Mouse (Mus musculus) CH12.LX (cell line): ENCODE measurements around the gene Oosp1. TPM values are rescaled to one million over a fixed set of nuclear protein-coding genes. Genes with fewer than 3 reads are reported as not detected.

Source experiments
- DNase-seq: peaks from one replicate; pipeline ENCODE4 v3.0.0-alpha.2; 2013; ENCODE audit errors: extremely low read depth
- H3K27ac ChIP-seq: 2 replicates; pipeline ENCODE4 v1.5.1; 2012; ENCODE audit warnings: low read depth, mild to moderate bottlenecking, control low read depth, moderate library complexity; ENCODE audit not compliant: insufficient read depth
- H3K27me3 ChIP-seq: replicated peaks from 2 replicates; pipeline ENCODE3; 2012; ENCODE audit warnings: inconsistent platforms
- H3K36me3 ChIP-seq, 2 experiments: replicated peaks in 1 of 2; 2 replicates each; pipeline versions ENCODE3 to v1.6.1; 2012; ENCODE audit warnings: inconsistent platforms in 1 of 2, low read length in 1 of 2, mild to moderate bottlenecking in 1 of 2, mixed read lengths in 1 of 2, moderate library complexity in 1 of 2; ENCODE audit not compliant: control insufficient read depth in 1 of 2, insufficient read depth in 1 of 2
- H3K4me1 ChIP-seq, 2 experiments: 2 replicates each; pipeline ENCODE4 v1.6.1; 2012; ENCODE audit warnings: inconsistent platforms in 1 of 2, moderate library complexity in 1 of 2; ENCODE audit not compliant: insufficient read depth in 2 of 2, control insufficient read depth in 1 of 2
- H3K4me2 ChIP-seq: 2 replicates; pipeline ENCODE4 v1.6.1; 2012; ENCODE audit warnings: low read depth, mild to moderate bottlenecking, control low read depth; ENCODE audit not compliant: poor library complexity, insufficient read depth, severe bottlenecking
- H3K4me3 ChIP-seq, 3 experiments: fragments of 150-350 bp in 1 of 3; sonication (generic) in 1 of 3; replicated peaks in 1 of 3; 2 replicates each; pipeline versions ENCODE3 to v1.5.1; 2011 to 2012; ENCODE audit warnings: low read depth in 2 of 3, low read length in 2 of 3, mild to moderate bottlenecking in 2 of 3, moderate library complexity in 2 of 3, control low read depth in 1 of 3, improper control_type of control experiment in 1 of 3, inconsistent platforms in 1 of 3, mixed read lengths in 1 of 3; ENCODE audit not compliant: poor library complexity in 1 of 3
- H3K79me2 ChIP-seq: replicated peaks from 2 replicates; pipeline ENCODE4 v1.6.1; 2012; ENCODE audit warnings: mild to moderate bottlenecking, moderate library complexity; ENCODE audit not compliant: control insufficient read depth, poor library complexity, insufficient read depth, severe bottlenecking; ENCODE audit errors: extremely low read depth
- H3K9ac ChIP-seq: 2 replicates; pipeline ENCODE4 v1.6.1; 2012; ENCODE audit warnings: low read depth, mild to moderate bottlenecking, control low read depth, moderate library complexity; ENCODE audit not compliant: insufficient read depth
- H3K9me3 ChIP-seq: replicated peaks from 2 replicates; pipeline ENCODE3; 2012; ENCODE audit warnings: low read length, inconsistent platforms, mixed read lengths
- E2F4 ChIP-seq: IDR thresholded peaks from 2 replicates; pipeline ENCODE4 v1.6.1; 2011; ENCODE audit warnings: low read depth, low read length, improper control_type of control experiment; ENCODE audit not compliant: insufficient replicate concordance
- ELF1 ChIP-seq: IDR thresholded peaks from 2 replicates; pipeline ENCODE4 v1.6.1; 2014; ENCODE audit warnings: low read depth, mild to moderate bottlenecking, inconsistent platforms, low read length, improper control_type of control experiment
- GABPA ChIP-seq: IDR thresholded peaks from 2 replicates; pipeline ENCODE4 v1.6.1; 2012; ENCODE audit warnings: low read depth, low read length, improper control_type of control experiment, inconsistent platforms; ENCODE audit not compliant: insufficient replicate concordance
- HCFC1 ChIP-seq: IDR thresholded peaks from 2 replicates; pipeline ENCODE4 v1.6.1; 2012; ENCODE audit warnings: low read depth, mild to moderate bottlenecking, inconsistent platforms, low read length, improper control_type of control experiment
- IRF4 ChIP-seq: IDR thresholded peaks from 2 replicates; pipeline ENCODE4 v1.6.1; 2014; ENCODE audit warnings: low read depth, mild to moderate bottlenecking, inconsistent platforms, low read length, improper control_type of control experiment
- JUN ChIP-seq: IDR thresholded peaks from 2 replicates; pipeline ENCODE4 v1.6.1; 2011; ENCODE audit warnings: low read depth, mild to moderate bottlenecking, low read length, improper control_type of control experiment, moderate library complexity; ENCODE audit not compliant: insufficient read depth
- MAX ChIP-seq: IDR thresholded peaks from 2 replicates; pipeline ENCODE4 v1.6.1; 2011; ENCODE audit warnings: low read length, improper control_type of control experiment
- MAZ ChIP-seq: IDR thresholded peaks from 2 replicates; pipeline ENCODE4 v1.6.1; 2012; ENCODE audit warnings: low read depth, mild to moderate bottlenecking, inconsistent platforms, low read length, improper control_type of control experiment, moderate library complexity
- MYC ChIP-seq: IDR thresholded peaks from 2 replicates; pipeline ENCODE4 v1.6.1; 2011; ENCODE audit warnings: low read depth, mild to moderate bottlenecking, improper control_type of control experiment, low read length
- NRF1 ChIP-seq: IDR thresholded peaks from 2 replicates; pipeline ENCODE4 v1.6.1; 2014; ENCODE audit warnings: low read depth, mild to moderate bottlenecking, inconsistent platforms, low read length, improper control_type of control experiment, moderate library complexity
- PAX5 ChIP-seq: IDR thresholded peaks from 2 replicates; pipeline ENCODE4 v1.6.1; 2012; ENCODE audit warnings: low read length, inconsistent platforms, mixed read lengths
- RCOR1 ChIP-seq: conservative IDR thresholded peaks from 2 replicates; pipeline ENCODE4 v1.6.1; 2012; ENCODE audit warnings: low read depth, mild to moderate bottlenecking, inconsistent platforms, low read length, improper control_type of control experiment
- SMC3 ChIP-seq: IDR thresholded peaks from 2 replicates; pipeline ENCODE4 v1.6.1; 2011; ENCODE audit warnings: low read depth, low read length, improper control_type of control experiment
- TCF12 ChIP-seq: IDR thresholded peaks from 2 replicates; pipeline ENCODE4 v1.6.1; 2014; ENCODE audit warnings: low read depth, mild to moderate bottlenecking, inconsistent platforms, low read length, improper control_type of control experiment
- UBTF ChIP-seq: IDR thresholded peaks from 2 replicates; pipeline ENCODE4 v1.6.1; 2012; ENCODE audit warnings: low read depth, mild to moderate bottlenecking, inconsistent platforms, low read length, improper control_type of control experiment, moderate library complexity
- USF2 ChIP-seq: conservative IDR thresholded peaks from 2 replicates; pipeline ENCODE4 v1.6.1; 2011; ENCODE audit warnings: low read depth, low read length, improper control_type of control experiment
- ZKSCAN1 ChIP-seq: IDR thresholded peaks from 2 replicates; pipeline ENCODE4 v1.6.1; 2012; ENCODE audit warnings: low read depth, inconsistent platforms, low read length, improper control_type of control experiment, borderline replicate concordance
- ZMIZ1 ChIP-seq: IDR thresholded peaks from 2 replicates; pipeline ENCODE4 v1.6.1; 2012; ENCODE audit warnings: low read depth, mild to moderate bottlenecking, inconsistent platforms, low read length, improper control_type of control experiment
- dilution Hi-C: fragments of 300-500 bp; cut with MboI; formaldehyde crosslinking; loops from 2 replicates; pipeline ENCODE4 v1.14.3; 2020; ENCODE audit warnings: low sequenced_read_pairs; ENCODE audit not compliant: extremely low pct_unique_long_range_greater_than_20kb, extremely low pct_ligation_motif_present
- in situ Hi-C: fragments of 300-500 bp; cut with MboI; formaldehyde crosslinking; loops from 3 replicates; pipeline ENCODE4 v1.14.3; 2019; ENCODE audit warnings: low sequenced_read_pairs, low pct_ligation_motif_present, low pct_unique_long_range_greater_than_20kb, mixed read lengths
- polyA plus RNA-seq: library from polyadenylated mRNA; unstranded; fragments of >175 nt; gene quantifications from 2 replicates; pipeline ENCODE4 v1.2.1, GENCODE M21; 2012; ENCODE audit warnings: low read depth; ENCODE audit not compliant: insufficient read length
- total RNA-seq, 2 experiments: library from RNA; depleted of rRNA; stranded (reverse); fragments of 300-350 nt in 1 of 2; fragments of >200 nt in 1 of 2; gene quantifications; 2 replicates each; pipeline ENCODE4 v1.2.3; 2012 to 2014

Oosp1 gene
- total and polyA plus RNA-seq, 3 experiments: 49.5 to 125 (median 58.6) TPM

DNA sequence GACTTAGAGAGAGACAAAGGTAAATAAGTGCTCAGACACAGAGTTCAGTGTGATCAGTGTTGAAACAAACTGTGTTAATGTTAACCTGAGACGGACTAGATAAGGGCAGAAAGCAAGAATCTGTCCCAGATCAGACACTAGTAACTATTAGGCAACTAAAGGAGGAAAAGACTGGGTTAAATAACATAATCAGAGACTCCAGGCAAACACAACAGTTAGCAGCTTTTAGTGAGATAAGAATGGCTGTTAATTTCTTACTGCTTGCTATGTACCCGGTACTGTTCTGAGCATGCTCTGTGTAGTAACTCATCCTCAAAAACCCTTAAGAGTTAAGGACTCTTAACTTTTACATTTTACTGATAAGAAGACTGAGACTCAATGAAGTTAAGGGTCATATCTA, 35.0 kb upstream of the Oosp1 start:
- Histone ChIP-seq H3K4me3 (no peak overlapping the region), H3K9me3 (no peaks in the 10 kb centered on the region), H3K4me2 (no peak overlapping the region), H3K79me2 (no peaks in the 10 kb centered on the region), H3K27me3 (no peaks in the 10 kb centered on the region), H3K9ac (no peak overlapping the region), H3K36me3 (no peaks in the 10 kb centered on the region), H3K4me1 (no peaks in the 10 kb centered on the region), H3K27ac (no peak overlapping the region)
- dilution Hi-C loops: no loop called here
- DNase-seq: no peak
- in situ Hi-C loops: no loop called here
- no peak for TF ChIP-seq ELF1
- TF ChIP-seq GABPA: no peak
- no peak for TF ChIP-seq ZMIZ1
- TF ChIP-seq USF2: no peak
- TF ChIP-seq JUN: no peak
- no peak for TF ChIP-seq MAX
- TF ChIP-seq TCF12: no peak
- no peak for TF ChIP-seq NRF1
- TF ChIP-seq MYC: no peak
- TF ChIP-seq UBTF: no peak
- no peak for TF ChIP-seq IRF4
- TF ChIP-seq MAZ: no peak
- TF ChIP-seq E2F4: no peak
- no peak for TF ChIP-seq ZKSCAN1
- no peak for TF ChIP-seq SMC3
- no peak for TF ChIP-seq HCFC1
- TF ChIP-seq PAX5: no peak

DNA sequence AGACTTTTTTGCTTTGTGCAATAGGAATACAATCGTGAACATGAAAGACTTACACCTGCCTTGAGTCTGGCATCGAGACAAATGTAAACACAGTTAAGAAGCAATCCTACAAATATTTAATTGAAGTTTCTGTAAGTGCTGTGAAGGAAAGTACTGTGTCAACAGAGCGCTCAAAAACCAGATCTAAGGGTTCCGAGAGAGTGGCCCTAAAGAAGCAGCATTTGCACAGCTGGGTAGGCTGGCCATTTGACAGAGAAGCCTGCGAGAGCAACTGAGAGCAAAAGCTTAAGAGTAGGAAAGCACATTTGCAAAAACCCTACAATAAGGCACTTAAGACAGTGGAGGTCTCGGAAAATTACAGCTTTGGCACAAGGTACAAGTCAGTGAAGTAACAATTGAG, 33.3 kb upstream of the Oosp1 start:
- dilution Hi-C loops: no loop called here
- no peak for TF ChIP-seq RCOR1
- no peak for TF ChIP-seq E2F4
- TF ChIP-seq, all 38 proteins: peak for 0
- Histone ChIP-seq H3K27me3 (no peaks in the 10 kb centered on the region), H3K4me2 (no peak overlapping the region), H3K9me3 (no peaks in the 10 kb centered on the region), H3K36me3 (no peaks in the 10 kb centered on the region), H3K4me3 (no peak overlapping the region), H3K27ac (no peak overlapping the region), H3K9ac (no peak overlapping the region), H3K4me1 (no peaks in the 10 kb centered on the region), H3K79me2 (no peaks in the 10 kb centered on the region)
- DNase-seq: no peak
- in situ Hi-C loops: no loop called here
